Mouse (Mus musculus) spleen, adult 2 months (tissue): ENCODE measurements around the gene Map2k6.

Source experiments
- CTCF ChIP-seq: fragments of 200-500 bp; IDR thresholded peaks from 2 replicates; pipeline ENCODE4 v1.5.1; 2011; ENCODE audit warnings: mild to moderate bottlenecking, inconsistent platforms; ENCODE audit not compliant: insufficient read depth, insufficient read length, insufficient replicate concordance; ENCODE audit errors: extremely low read depth
- POLR2A ChIP-seq: fragments of 200-500 bp; IDR thresholded peaks from 2 replicates; pipeline ENCODE4 v1.6.1; 2011; ENCODE audit warnings: low read depth, low read length, inconsistent platforms

- TF ChIP-seq POLR2A (no peak), CTCF (no peak)
Observed at GRCm38 (mm10) chr11:110385487-110385886, 13.4 kb upstream of the Map2k6 start.
